Mouse (Mus musculus) myocyte (in vitro differentiated cells): ENCODE measurements at regions not wholly inside any gene's neighbourhood (a gene's known extent, or its start where the extent isn't known, plus 50 kb on each side); places are given as distances from the start of the nearest gene placed in this dataset.

Experiments used
- CEBPB ChIP-seq: IDR thresholded peaks from 2 replicates; pipeline ENCODE4 v1.6.1; 2011; ENCODE audit warnings: mild to moderate bottlenecking, moderate library complexity; ENCODE audit not compliant: poor library complexity, insufficient read depth, severe bottlenecking
- POLR2A ChIP-seq: IDR thresholded peaks from one replicate; pipeline ENCODE4 v1.6.1; 2011; ENCODE audit warnings: low read depth, mild to moderate bottlenecking, control low read depth, moderate library complexity; ENCODE audit not compliant: insufficient read length
- POLR2AphosphoS2 ChIP-seq: IDR thresholded peaks from one replicate; pipeline ENCODE4 v1.6.1; 2011; ENCODE audit warnings: low read depth, control low read depth; ENCODE audit not compliant: insufficient read length
- REST ChIP-seq: IDR thresholded peaks from one replicate; pipeline ENCODE4 v1.6.1; 2011; ENCODE audit warnings: mild to moderate bottlenecking, control low read depth, moderate library complexity; ENCODE audit not compliant: insufficient read depth, insufficient read length
- TCF12 ChIP-seq: IDR thresholded peaks from one replicate; pipeline ENCODE4 v1.6.1; 2011; ENCODE audit warnings: mild to moderate bottlenecking, control low read depth; ENCODE audit not compliant: poor library complexity, insufficient read depth, severe bottlenecking

DNA sequence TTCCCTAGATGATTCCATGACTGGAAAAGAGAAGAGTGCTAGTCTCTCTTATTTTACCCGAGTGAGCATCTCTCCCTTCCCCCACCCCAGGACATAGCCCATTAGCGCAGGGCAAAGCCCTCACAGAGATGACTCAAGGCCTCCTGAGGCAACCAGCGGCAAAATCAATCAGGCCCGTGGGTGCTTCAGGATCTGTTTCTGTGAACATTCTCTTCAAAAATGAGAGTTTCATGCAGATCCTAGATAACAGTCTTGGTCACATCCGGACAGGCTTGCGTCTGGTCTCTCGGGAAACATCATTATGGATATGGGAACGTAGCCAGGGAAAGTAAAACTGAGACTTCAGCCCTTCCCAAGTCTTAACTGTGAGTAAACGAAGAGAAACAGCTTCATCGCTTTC lies 134.1 kb downstream of the Zfp365 start:
- no peak for TF ChIP-seq POLR2AphosphoS2
- no peak for TF ChIP-seq POLR2A
- TF ChIP-seq CEBPB: 0 out of 2 replicates have a peak, but pooled peaks have one; percentile 7
- no peak for TF ChIP-seq REST
- no peak for TF ChIP-seq TCF12
